Mouse (Mus musculus): ENCODE results near the gene Scoc.

Gene Scoc

DNA sequence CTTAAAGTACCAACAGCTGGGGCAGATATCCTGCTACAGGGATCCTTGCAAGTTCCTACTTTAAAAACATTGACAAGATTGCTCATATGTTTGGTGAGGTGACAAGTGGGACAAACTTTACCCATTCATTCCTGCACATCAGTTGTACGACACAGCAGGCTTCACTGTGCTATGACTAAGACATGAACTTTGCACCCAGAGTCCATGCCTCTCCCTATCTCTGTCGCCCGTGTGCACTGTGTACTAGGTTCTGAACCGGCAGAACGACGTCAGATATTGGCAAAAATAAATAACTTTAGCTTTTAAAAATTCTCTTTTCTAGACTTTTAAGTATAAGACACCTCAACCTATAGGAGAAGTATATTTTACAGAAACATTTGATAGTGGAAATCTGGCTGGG, 61.5 kb downstream of the Scoc start:
- no peak for DNase-seq

DNA sequence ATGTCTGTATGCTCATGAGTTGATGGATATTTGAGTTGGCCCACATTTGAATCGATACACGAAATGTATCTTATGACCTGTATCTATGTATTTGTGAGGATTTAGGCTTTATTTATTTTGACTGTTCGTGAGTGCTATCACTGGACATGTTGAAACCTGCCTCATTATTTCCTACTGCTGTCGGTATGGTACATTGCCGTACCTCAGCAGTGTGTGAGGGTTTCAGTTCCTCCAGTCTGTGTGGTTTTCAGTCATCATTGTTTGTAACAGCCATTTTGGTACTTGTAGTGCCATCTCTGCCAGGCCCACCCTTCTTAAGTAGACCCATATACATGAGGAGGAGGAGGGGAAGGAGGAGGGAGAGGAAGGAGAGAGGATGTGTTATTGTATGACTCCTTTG, 63.9 kb downstream of the Scoc start:
- no peak for DNase-seq

DNA sequence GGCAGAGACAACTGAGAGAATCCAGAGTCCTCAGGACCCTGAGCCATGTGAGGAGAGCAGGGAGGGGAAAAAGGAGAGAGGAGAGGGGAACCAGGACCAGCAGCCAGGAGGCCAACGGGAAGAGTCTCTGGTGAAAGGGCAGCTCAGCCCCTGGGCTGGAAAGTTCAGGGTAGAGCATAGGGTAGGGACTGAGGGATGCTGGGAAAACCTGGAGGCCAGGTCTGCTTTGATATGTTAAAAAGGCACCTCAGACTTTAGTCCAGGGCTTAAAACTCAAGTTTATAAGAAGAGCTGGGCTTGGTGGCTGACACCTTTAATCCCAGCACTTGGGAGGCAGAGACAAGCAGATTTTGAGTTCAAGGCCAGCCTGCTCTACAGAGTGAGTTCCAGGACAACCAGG, 65.7 kb downstream of the Scoc start:
- DNase-seq, result no peak

DNA sequence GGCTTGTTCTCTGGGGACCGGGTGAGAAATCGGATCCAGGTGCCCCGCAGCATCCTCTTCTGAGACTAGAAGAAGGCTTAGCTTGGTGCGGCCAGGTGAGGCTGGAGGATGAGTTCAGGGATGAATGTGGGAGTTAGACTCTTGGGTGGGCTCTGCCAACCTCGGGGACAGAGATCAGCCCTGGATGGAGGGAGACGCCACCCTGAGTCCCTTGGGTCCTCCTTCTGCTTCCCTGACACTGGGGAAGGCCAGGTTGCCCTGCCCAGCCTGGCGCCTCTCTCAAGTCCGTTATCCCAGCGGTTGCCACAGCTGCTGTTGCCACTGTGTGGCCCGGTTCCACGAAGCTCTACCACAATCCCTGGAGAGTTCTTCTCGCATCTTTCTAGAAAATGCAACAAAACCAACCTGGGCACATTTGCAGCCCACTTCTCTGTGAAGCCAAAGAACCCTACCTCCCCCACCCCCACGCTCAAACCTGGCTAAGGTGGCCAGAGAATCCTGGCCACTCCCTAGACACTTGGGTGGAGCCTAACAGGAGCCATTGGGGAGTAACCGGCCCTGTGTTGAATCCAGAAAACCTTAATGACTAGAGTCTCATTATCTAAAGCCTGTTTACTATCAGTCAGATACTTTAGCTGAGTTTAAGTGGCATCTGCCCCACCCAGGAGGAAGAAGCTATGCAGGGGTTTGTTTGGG, 68.0 kb downstream of the Scoc start:
- DNase-seq, result no peak

DNA sequence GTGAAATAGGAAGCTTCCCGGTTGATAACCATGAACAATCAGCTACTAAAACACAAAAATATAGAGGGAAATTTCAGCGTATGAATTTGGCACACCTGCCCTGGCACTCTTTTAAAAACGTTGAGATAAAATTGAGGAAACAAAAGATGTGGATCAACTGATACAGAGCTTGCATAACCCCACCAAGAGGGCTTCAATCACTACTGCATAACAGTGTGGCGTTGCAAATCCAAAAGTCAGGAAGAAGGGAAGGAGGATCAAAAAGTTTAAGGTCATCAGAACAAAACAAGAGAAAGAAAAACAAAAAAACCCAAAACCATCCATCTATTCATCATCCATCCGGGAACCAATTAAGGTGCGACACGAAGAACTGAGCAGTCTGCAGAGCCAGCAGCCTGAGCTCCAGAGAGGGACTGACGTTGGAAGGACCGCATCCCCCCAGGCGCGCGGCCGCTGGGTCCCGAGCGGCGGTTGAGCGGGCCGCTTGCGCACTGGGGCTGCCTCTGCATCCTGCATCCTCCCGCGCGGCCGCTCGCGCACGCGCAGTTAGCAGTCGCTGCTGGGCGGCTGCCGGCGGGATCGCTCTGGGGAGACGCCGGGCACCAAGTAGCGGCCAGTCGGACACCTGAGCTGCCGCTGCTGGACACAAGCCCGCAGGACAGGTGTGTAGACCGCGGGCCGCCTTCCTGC, 68.7 kb downstream of the Scoc start, which contains the start of gene Clgn:
Gene Clgn, plus strand, starts transcription at position 552 of the 690 bp plus-strand sequence.
- peak; percentile 81 for DNase-seq

DNA sequence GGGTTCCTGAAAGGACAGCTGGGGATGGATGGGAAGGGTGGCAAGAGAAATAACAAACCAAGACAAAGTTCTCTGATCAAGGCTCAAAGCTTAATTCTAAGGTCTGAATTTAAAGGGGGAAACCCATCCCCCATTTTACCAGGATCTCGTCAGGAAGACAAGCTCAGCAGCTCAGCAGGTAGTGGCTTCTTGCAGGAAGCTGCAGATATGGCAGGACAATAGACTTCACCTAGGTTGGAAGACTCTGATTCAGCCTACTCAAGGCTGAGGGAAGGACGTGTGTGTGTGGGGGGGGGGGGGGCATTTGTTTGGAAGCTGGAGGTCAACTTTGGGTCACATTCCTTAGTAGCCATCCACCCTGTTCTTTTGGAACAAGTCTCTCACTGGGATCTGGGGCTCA, 75.3 kb downstream of the Scoc start:
- no peak for DNase-seq

DNA sequence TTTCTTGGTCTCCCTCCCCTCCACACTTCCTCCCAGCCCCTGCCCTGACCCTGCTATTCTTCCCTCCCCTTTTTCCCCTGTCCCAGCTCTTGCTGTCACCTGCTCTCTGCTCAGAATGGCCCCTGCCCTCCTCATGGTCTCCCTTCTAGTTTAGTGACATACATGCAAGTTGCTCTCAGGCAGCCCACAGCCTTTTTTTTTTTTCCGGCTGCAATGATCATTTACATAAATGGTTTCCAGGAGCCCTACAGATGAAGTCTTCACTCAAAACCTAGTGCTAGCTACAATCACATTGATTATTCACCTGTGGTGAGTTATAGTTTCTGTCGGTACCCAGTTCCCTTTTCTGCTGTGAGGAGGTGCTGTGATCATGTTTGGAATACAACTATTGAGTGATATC, 77.2 kb downstream of the Scoc start:
- DNase-seq, result no peak

DNA sequence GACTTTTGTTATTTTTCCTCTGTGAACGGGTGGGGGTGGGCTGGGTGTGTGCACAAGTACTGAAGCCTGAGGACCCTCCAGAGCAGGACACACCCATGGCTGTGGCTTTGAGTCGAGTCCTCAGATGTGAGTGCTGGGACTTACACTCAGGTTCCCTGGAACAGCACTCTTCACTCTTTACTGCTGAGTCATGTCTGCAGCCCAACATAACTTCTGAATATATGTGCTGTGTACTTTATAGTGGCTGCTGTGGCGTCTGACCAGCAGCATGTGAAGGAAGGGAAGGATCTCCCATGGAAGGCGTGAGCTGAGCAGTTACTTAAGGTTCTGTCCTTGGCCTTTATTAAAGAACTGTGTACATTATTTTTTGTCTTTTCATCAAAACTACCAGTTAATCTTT, 78.0 kb downstream of the Scoc start:
- no peak for DNase-seq
